Mouse (Mus musculus): Measurements from ENCODE around the gene Nmrk2. TPM values are rescaled to one million over a fixed set of nuclear protein-coding genes. Genes with fewer than 3 reads are reported as not detected.
A peak's percentile ranks its signal among the peaks of the same experiment; 100 is the strongest.
"Not testable (repeated sequence)": the region's sequence is repeated elsewhere in the genome, so short reads cannot be mapped to it uniquely, and the experiment has no call there.

Gene Nmrk2
- polyA plus RNA-seq, 1 experiment from 2014 or later: not detected

- WGBS: 6% methylated on average over 29 of the region's 29 CpGs
- no peaks in the 10 kb centered on the region for H3K9me3 ChIP-seq (replicated peaks; ENCODE audit: low read length)
- peak; percentile 90 for DNase-seq (ENCODE audit: low spot score)
- no peaks in the 10 kb centered on the region for H3K36me3 ChIP-seq (ENCODE audit: insufficient read depth, low read length)
- 0 out of 2 replicates have a peak, but pooled peaks have one; percentile 2 for TF ChIP-seq CTCF (IDR thresholded peaks at IDR 0.05; ENCODE audit: low read depth)
- ATAC-seq (replicated peaks; ENCODE audit: low FRiP score, low read depth): peak; percentile 88
- peaks cover 15% of the 10 kb centered on the region for H3K27me3 ChIP-seq (ENCODE audit: insufficient read depth, low read length)
- peak within 1 kb of the TSS; percentile 69 for H3K4me2 ChIP-seq (ENCODE audit: low read length)
- no peak within 1 kb of the TSS for H3K27ac ChIP-seq
- peak within 1 kb of the TSS; percentile 63 for H3K4me3 ChIP-seq (replicated peaks; ENCODE audit: low read depth, low read length)
- H3K4me1 ChIP-seq (replicated peaks; ENCODE audit: insufficient read depth, low read length): no peaks in the 10 kb centered on the region; the same call in 1 of the 2 replicates
- peak within 1 kb of the TSS; percentile 75 for H3K9ac ChIP-seq (ENCODE audit: low read depth, low read length)
These were observed 30.9 kb upstream of the Nmrk2 start, which contains the start of gene Zfr2 for GRCm38 (mm10) chr10:81232580-81233225. Gene Zfr2 (plus strand): TSS chr10:81233155.

- ATAC-seq (replicated peaks; ENCODE audit: low FRiP score, low read depth) (no peak), DNase-seq (ENCODE audit: low spot score) (no peak)
- no peaks in the 10 kb centered on the region for H3K9me3 ChIP-seq (replicated peaks; ENCODE audit: low read length)
- H3K36me3 ChIP-seq (ENCODE audit: insufficient read depth, low read length): no peaks in the 10 kb centered on the region
- no peaks in the 10 kb centered on the region; the same call in 1 of the 2 replicates for H3K4me1 ChIP-seq (replicated peaks; ENCODE audit: insufficient read depth, low read length)
- H3K9ac ChIP-seq (ENCODE audit: low read depth, low read length): no peak overlapping the region
- no peak for TF ChIP-seq CTCF (IDR thresholded peaks at IDR 0.05; ENCODE audit: low read depth)
- WGBS: 52% methylated on average over 7 of the region's 7 CpGs
- H3K4me3 ChIP-seq (replicated peaks; ENCODE audit: low read depth, low read length): no peak overlapping the region
- peaks cover 15% of the 10 kb centered on the region for H3K27me3 ChIP-seq (ENCODE audit: insufficient read depth, low read length)
- H3K4me2 ChIP-seq (ENCODE audit: low read length): no peak overlapping the region
- H3K27ac ChIP-seq: no peak overlapping the region
These were observed 29.6 kb upstream of the Nmrk2 start for GRCm38 (mm10) chr10:81231436-81231835.

GRCm38 (mm10) chr10:81230438-81231332, 28.8 kb upstream of the Nmrk2 start, which contains the start of gene Atcay:
Gene Atcay (minus strand): TSS chr10:81230833.
- H3K4me2 ChIP-seq (ENCODE audit: low read length): peak within 1 kb of the TSS; percentile 23
- H3K4me3 ChIP-seq (replicated peaks; ENCODE audit: low read depth, low read length): no peak within 1 kb of the TSS

GRCm38 (mm10) chr10:81229735-81230437, 28.0 kb upstream of the Nmrk2 start:
- DNase-seq (ENCODE audit: low spot score) (no peak), ATAC-seq (replicated peaks; ENCODE audit: low FRiP score, low read depth) (no peak)
- no peak overlapping the region for H3K4me3 ChIP-seq (replicated peaks; ENCODE audit: low read depth, low read length)

More at GRCm38 (mm10) chr10:81230438-81231332, 28.8 kb upstream of the Nmrk2 start, which contains the start of gene Atcay:
- ATAC-seq (replicated peaks; ENCODE audit: low FRiP score, low read depth): no peak
- Histone ChIP-seq H3K36me3 (ENCODE audit: insufficient read depth, low read length) (no peaks in the 10 kb centered on the region), H3K9me3 (replicated peaks; ENCODE audit: low read length) (no peaks in the 10 kb centered on the region), H3K27me3 (ENCODE audit: insufficient read depth, low read length) (peaks cover 15% of the 10 kb centered on the region), H3K4me1 (replicated peaks; ENCODE audit: insufficient read depth, low read length) (no peaks in the 10 kb centered on the region; the same call in 1 of the 2 replicates), H3K9ac (ENCODE audit: low read depth, low read length) (no peak within 1 kb of the TSS), H3K27ac (no peak within 1 kb of the TSS)
- peak; percentile 62 for TF ChIP-seq CTCF (IDR thresholded peaks at IDR 0.05; ENCODE audit: low read depth)
- 8% methylated on average over 27 of the region's 27 CpGs for WGBS
- peak; percentile 58 for DNase-seq (ENCODE audit: low spot score)

DNA sequence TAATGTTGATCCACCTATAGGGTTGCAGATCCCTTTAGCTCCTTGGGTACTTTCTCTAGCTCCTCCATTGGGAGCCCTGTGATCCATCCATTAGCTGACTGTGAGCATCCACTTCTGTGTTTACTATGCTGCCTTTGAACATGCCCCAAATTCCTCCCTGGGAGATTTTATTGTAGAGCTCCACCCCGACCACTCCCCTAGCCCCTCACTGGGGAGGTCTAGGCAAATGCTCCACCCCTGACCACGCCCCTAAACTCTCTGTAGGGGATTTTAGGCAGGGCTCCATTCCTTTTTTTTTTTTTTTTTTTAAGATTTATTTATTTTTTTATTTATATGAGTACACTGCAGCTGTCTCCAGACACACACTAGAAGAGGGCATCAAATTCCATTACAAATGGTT, 21.9 kb upstream of the Nmrk2 start:
- not testable (repeated sequence) for H3K4me2 ChIP-seq (ENCODE audit: low read length); DNase-seq (ENCODE audit: low spot score); H3K4me3 ChIP-seq (replicated peaks; ENCODE audit: low read depth, low read length); H3K36me3 ChIP-seq (ENCODE audit: insufficient read depth, low read length); H3K4me1 ChIP-seq (replicated peaks; ENCODE audit: insufficient read depth, low read length); ATAC-seq (replicated peaks; ENCODE audit: low FRiP score, low read depth); H3K27ac ChIP-seq; H3K9me3 ChIP-seq (replicated peaks; ENCODE audit: low read length); H3K9ac ChIP-seq (ENCODE audit: low read depth, low read length); H3K27me3 ChIP-seq (ENCODE audit: insufficient read depth, low read length)
- 36% methylated on average over 2 of the region's 2 CpGs for WGBS

More at GRCm38 (mm10) chr10:81229735-81230437, 28.0 kb upstream of the Nmrk2 start:
- no peak for TF ChIP-seq CTCF (IDR thresholded peaks at IDR 0.05; ENCODE audit: low read depth)
- H3K4me1 ChIP-seq (replicated peaks; ENCODE audit: insufficient read depth, low read length): no peaks in the 10 kb centered on the region; the same call in 1 of the 2 replicates
- no peaks in the 10 kb centered on the region for H3K9me3 ChIP-seq (replicated peaks; ENCODE audit: low read length)
- no peaks in the 10 kb centered on the region for H3K36me3 ChIP-seq (ENCODE audit: insufficient read depth, low read length)
- H3K9ac ChIP-seq (ENCODE audit: low read depth, low read length): no peak overlapping the region
- peak overlapping the region; percentile 23 for H3K4me2 ChIP-seq (ENCODE audit: low read length)
- H3K27ac ChIP-seq: no peak overlapping the region
- 12% methylated on average over 20 of the region's 20 CpGs for WGBS
- peaks cover 15% of the 10 kb centered on the region for H3K27me3 ChIP-seq (ENCODE audit: insufficient read depth, low read length)
